Comparison of ENCODE assay signal across 10 mouse cellular contexts in the genomic region with DNA sequence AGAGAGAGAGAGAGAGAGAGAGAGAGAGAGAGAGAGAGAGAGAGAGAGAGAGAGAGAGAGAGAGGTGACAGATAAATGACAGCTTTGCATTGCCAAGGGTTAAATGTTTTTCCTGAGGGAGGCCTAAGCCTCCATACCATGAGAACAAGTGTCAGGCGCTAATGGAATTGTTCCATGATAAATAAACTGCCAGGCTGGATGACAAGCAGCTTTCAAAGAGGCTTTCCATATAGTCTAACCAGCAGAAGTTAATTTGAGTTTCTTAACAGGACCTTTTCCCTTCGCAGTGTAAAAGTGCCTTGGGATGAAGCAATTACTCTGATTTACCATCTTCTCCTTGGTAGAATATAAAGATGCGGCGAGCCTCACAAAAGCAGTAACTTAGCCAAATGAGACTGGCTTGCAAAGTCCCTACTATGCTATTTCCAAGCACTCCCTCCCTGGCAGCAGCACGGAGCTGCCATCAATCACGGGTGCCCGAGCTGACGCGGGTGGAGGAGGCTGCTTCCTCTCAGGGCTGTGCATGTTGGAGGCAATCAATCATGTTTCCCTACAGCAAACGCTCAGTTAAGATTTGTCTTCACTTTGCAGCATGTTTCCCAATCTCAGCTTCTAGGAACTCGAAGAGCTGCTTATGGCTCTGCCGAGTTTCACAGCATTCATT.
DNase-seq lines count a peak whose midpoint lies in the region; ATAC-seq lines count a peak whose summit lies in the region.
"Had no signal": no experiment of that assay in that cellular context is flagged by ENCODE, and none has a peak within 500 bp of the region (broad histone marks: within the 10 kb centered on the region; RNA-seq: fewer than 3 reads in every experiment).

No protein-coding gene starts in this region.

- no peaks in the 10 kb centered on the region for H3K9me3 ChIP-seq in hindbrain, embryonic 16.5 days (ENCODE audit: control insufficient read depth, low read length)
- no peaks in the 10 kb centered on the region for H3K9me3 ChIP-seq in neural tube, embryonic 11.5 days (ENCODE audit: control insufficient read depth, low read length)
- H3K9me3 ChIP-seq: limb, embryonic 15.5 days had no signal

- peaks cover 32% of the 10 kb centered on the region for H3K4me1 ChIP-seq in hindbrain, embryonic 16.5 days (ENCODE audit: control insufficient read depth, insufficient read depth, low read depth, low read length)
- peaks cover 32% of the 10 kb centered on the region for H3K4me1 ChIP-seq in neural tube, embryonic 11.5 days (ENCODE audit: control insufficient read depth, insufficient read depth, low read length)

- no peaks in the 10 kb centered on the region for H3K27me3 ChIP-seq in hindbrain, embryonic 16.5 days (replicated peaks; ENCODE audit: control insufficient read depth, insufficient read depth, low read length)
- no peaks in the 10 kb centered on the region for H3K27me3 ChIP-seq in neural tube, embryonic 11.5 days (ENCODE audit: control insufficient read depth, insufficient read depth, low read length)
- H3K27me3 ChIP-seq: limb, embryonic 15.5 days had no signal

- no peak overlapping the region for H3K4me2 ChIP-seq in hindbrain, embryonic 16.5 days (ENCODE audit: low read length)
- no peak overlapping the region for H3K4me2 ChIP-seq in neural tube, embryonic 11.5 days (ENCODE audit: low read depth)
- H3K4me2 ChIP-seq: limb, embryonic 15.5 days had no signal

- H3K36me3 ChIP-seq in hindbrain, embryonic 16.5 days (ENCODE audit: control insufficient read depth, insufficient read depth, low read length), result no peaks in the 10 kb centered on the region
- H3K36me3 ChIP-seq in neural tube, embryonic 11.5 days (ENCODE audit: control insufficient read depth, insufficient read depth, low read length), result no peaks in the 10 kb centered on the region
- H3K36me3 ChIP-seq: limb, embryonic 15.5 days had no signal

- 0 out of 2 replicates have a peak overlapping the region, but pooled peaks have one; percentile 40 for H3K27ac ChIP-seq in hindbrain, embryonic 16.5 days (ENCODE audit: low read depth, low read length)
- peak overlapping the region; percentile 49 for H3K27ac ChIP-seq in neural tube, embryonic 11.5 days (ENCODE audit: low read depth, low read length)
- H3K27ac ChIP-seq: limb, embryonic 15.5 days had no signal

- WGBS in hindbrain, embryonic 16.5 days, result 21% methylated on average over 12 of the region's 12 CpGs
- 12% methylated on average over 12 of the region's 12 CpGs for WGBS in neural tube, embryonic 11.5 days

- no peak overlapping the region for H3K9ac ChIP-seq in hindbrain, embryonic 16.5 days (ENCODE audit: low read depth, low read length)
- H3K9ac ChIP-seq in neural tube, embryonic 11.5 days (ENCODE audit: low read length), result no peak overlapping the region
- H3K9ac ChIP-seq: limb, embryonic 15.5 days had no signal

- ATAC-seq in hindbrain, embryonic 16.5 days, result peak; percentile 76
- peak; percentile 69 for ATAC-seq in neural tube, embryonic 11.5 days (ENCODE audit: insufficient read depth, low FRiP score, low TSS enrichment)
- no peak for ATAC-seq in erythroid progenitor cell, adult 5-6 weeks (replicated peaks; ENCODE audit: low FRiP score, poor library complexity, severe bottlenecking)

- DNase-seq in layer of hippocampus, adult 18-20 months (ENCODE audit: low spot score in 2 of 2), result peak; percentile 50 to 65
- DNase-seq in layer of hippocampus, adult 9-10 months (ENCODE audit: low spot score), result no peak
- peak; percentile 76 for DNase-seq in embryo, embryonic 10 days (ENCODE audit: low spot score)
- DNase-seq in neural tube, embryonic 11.5 days (ENCODE audit: low spot score), result peak; percentile 67
- DNase-seq in thymus, adult 18-20 months, result no peak
- DNase-seq in cerebellum, adult 8-10 months, result no peak

- no peak overlapping the region for H3K4me3 ChIP-seq in hindbrain, embryonic 16.5 days (ENCODE audit: low read length)
- no peak overlapping the region for H3K4me3 ChIP-seq in neural tube, embryonic 11.5 days (ENCODE audit: low read depth, low read length)
- H3K4me3 ChIP-seq: erythroblast, embryonic 14.5 days; limb, embryonic 15.5 days had no signal

Comparison
In these comparisons a context has a peak if more than half of its experiments do, and no peak if none do; other contexts are left out.
1. DNase-seq: peak in layer of hippocampus, adult 18-20 months (2 of 2), embryo, embryonic 10 days (single experiment) and neural tube, embryonic 11.5 days (single experiment); none in layer of hippocampus, adult 9-10 months (single experiment), thymus, adult 18-20 months (0 of 2) and cerebellum, adult 8-10 months (single experiment).